Mouse (Mus musculus): ENCODE measurements at regions not wholly inside any gene's neighbourhood (a gene's known extent, or its start where the extent isn't known, plus 50 kb on each side); places are given as distances from the start of the nearest gene placed in this dataset.

DNA sequence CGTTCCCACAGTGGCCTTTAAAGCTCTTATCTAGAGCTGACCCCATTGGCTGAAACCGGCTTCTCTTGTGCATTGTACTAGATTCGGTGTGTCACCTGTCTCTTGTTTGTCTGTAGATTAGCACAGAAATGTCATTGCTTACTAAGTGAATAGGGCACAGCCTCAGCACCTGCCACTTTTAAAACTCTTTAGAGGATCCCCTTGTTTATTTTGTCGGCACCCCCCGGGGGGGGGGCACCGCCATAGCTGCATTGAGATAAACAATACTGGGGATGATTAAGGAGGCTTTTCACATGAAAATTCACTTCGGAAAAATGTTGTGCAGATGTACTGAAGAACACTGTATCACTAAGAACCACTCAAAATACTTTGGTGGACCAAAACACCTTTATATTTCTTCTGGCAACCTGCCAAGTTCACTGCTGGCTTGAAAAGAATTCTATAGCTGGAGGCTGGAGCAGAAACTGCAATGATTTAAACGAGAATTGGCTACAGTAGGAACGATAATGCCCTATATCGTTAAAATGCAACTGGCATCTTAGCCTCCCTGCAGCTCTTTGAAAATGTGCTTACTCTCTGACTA is 278.6 kb downstream of the Tox3 start:
- H3K36me3 ChIP-seq (ENCODE audit: control insufficient read depth, insufficient read depth, low read length) = no peaks in the 10 kb centered on the region
- peak overlapping the region; percentile 67 for H3K27ac ChIP-seq (ENCODE audit: low read length)
- 3% methylated on average over 10 of the region's 10 CpGs for WGBS
- peak overlapping the region; percentile 29 for H3K4me2 ChIP-seq (ENCODE audit: low read length)
- ATAC-seq = peak; percentile 70
- no peaks in the 10 kb centered on the region for H3K27me3 ChIP-seq (ENCODE audit: control insufficient read depth, insufficient read depth, low read depth, low read length)
- H3K4me1 ChIP-seq (ENCODE audit: control insufficient read depth, insufficient read depth, low read length) = peaks cover 21% of the 10 kb centered on the region
- H3K4me3 ChIP-seq (ENCODE audit: low read depth, low read length) = no peak overlapping the region
- 0 out of 2 replicates have a peak overlapping the region, but pooled peaks have one; percentile 34 for H3K9ac ChIP-seq (ENCODE audit: low read depth, low read length)
- no peaks in the 10 kb centered on the region for H3K9me3 ChIP-seq (replicated peaks; ENCODE audit: control insufficient read depth, low read length, poor library complexity, severe bottlenecking)

DNA sequence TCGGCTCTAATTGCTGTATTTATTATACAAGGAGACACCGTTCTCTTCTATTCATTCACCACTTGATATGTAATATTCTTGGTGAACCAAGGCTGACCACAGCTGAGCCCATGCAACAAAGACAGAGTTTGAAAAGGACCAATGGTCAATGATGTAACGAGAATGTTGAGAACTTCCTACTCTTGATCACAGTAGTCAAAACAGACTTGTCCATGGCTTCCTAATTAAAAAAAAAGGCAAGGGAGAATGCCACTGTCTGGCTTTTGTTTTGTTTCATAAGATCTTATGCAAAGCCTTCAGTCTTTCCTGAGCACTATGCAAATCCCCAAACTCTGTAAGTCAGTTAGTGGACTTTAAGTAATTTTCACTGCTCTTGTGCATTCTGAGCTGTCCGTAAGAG is 279.7 kb downstream of the Tox3 start:
- H3K27ac ChIP-seq (ENCODE audit: low read length) = peak overlapping the region; percentile 38; the same call in 1 of the 2 replicates
- H3K4me2 ChIP-seq (ENCODE audit: low read length) = no peak overlapping the region
- peaks cover 26% of the 10 kb centered on the region for H3K4me1 ChIP-seq (ENCODE audit: control insufficient read depth, insufficient read depth, low read length)
- no peak overlapping the region for H3K9ac ChIP-seq (ENCODE audit: low read depth, low read length)
- H3K9me3 ChIP-seq (replicated peaks; ENCODE audit: control insufficient read depth, low read length, poor library complexity, severe bottlenecking) = no peaks in the 10 kb centered on the region
- no peaks in the 10 kb centered on the region for H3K27me3 ChIP-seq (ENCODE audit: control insufficient read depth, insufficient read depth, low read depth, low read length)
- no peaks in the 10 kb centered on the region for H3K36me3 ChIP-seq (ENCODE audit: control insufficient read depth, insufficient read depth, low read length)
- H3K4me3 ChIP-seq (ENCODE audit: low read depth, low read length) = no peak overlapping the region
- 71% methylated on average over 4 of the region's 4 CpGs for WGBS
- ATAC-seq = no peak

DNA sequence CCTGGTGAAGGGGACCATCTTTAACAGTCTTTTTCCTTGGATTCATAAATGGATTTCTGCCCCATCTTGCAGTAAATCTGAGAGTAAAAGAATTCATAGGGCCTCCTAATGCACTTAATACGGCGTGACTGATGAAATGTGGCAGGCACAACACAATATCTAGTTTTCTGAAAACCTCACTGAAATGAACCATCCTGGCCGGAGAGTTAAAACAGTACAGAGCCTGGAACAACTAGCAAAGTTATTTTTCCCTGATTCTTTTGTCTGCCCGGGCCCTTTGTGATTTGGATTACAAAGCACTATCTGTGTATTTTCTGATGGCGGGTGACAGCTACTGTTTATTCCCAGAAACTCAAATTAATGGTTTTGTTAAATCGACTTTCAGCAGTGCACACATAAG is 283.8 kb downstream of the Tox3 start:
- Histone ChIP-seq H3K4me2 (ENCODE audit: low read length) (no peak overlapping the region), H3K9ac (ENCODE audit: low read depth, low read length) (no peak overlapping the region), H3K27ac (ENCODE audit: low read length) (peak overlapping the region; percentile 42), H3K27me3 (ENCODE audit: control insufficient read depth, insufficient read depth, low read depth, low read length) (no peaks in the 10 kb centered on the region), H3K4me3 (ENCODE audit: low read depth, low read length) (no peak overlapping the region), H3K36me3 (ENCODE audit: control insufficient read depth, insufficient read depth, low read length) (no peaks in the 10 kb centered on the region), H3K4me1 (ENCODE audit: control insufficient read depth, insufficient read depth, low read length) (peaks cover 14% of the 10 kb centered on the region), H3K9me3 (replicated peaks; ENCODE audit: control insufficient read depth, low read length, poor library complexity, severe bottlenecking) (no peaks in the 10 kb centered on the region)
- WGBS = 16% methylated on average over 6 of the region's 6 CpGs
- no peak for ATAC-seq

GRCm38 (mm10) chr8:90063291-90063690 is 284.9 kb downstream of the Tox3 start:
- no peak overlapping the region for H3K4me3 ChIP-seq (ENCODE audit: low read depth, low read length)
- 100% methylated on average over 1 of the region's 1 CpGs for WGBS
- no peaks in the 10 kb centered on the region for H3K36me3 ChIP-seq (ENCODE audit: control insufficient read depth, insufficient read depth, low read length)
- no peak overlapping the region for H3K27ac ChIP-seq (ENCODE audit: low read length)
- H3K4me1 ChIP-seq (ENCODE audit: control insufficient read depth, insufficient read depth, low read length) = peaks cover 9% of the 10 kb centered on the region
- H3K27me3 ChIP-seq (ENCODE audit: control insufficient read depth, insufficient read depth, low read depth, low read length) = no peaks in the 10 kb centered on the region
- H3K4me2 ChIP-seq (ENCODE audit: low read length) = no peak overlapping the region
- no peak overlapping the region for H3K9ac ChIP-seq (ENCODE audit: low read depth, low read length)
- H3K9me3 ChIP-seq (replicated peaks; ENCODE audit: control insufficient read depth, low read length, poor library complexity, severe bottlenecking) = no peaks in the 10 kb centered on the region
- no peak for ATAC-seq

GRCm38 (mm10) chr8:90058631-90059166 is 289.4 kb downstream of the Tox3 start:
- Histone ChIP-seq H3K36me3 (ENCODE audit: control insufficient read depth, insufficient read depth, low read length) (no peaks in the 10 kb centered on the region), H3K4me3 (ENCODE audit: low read depth, low read length) (no peak overlapping the region), H3K9me3 (replicated peaks; ENCODE audit: control insufficient read depth, low read length, poor library complexity, severe bottlenecking) (no peaks in the 10 kb centered on the region), H3K27ac (ENCODE audit: low read length) (peak overlapping the region; percentile 34; the same call in 1 of the 2 replicates), H3K27me3 (ENCODE audit: control insufficient read depth, insufficient read depth, low read depth, low read length) (no peaks in the 10 kb centered on the region), H3K9ac (ENCODE audit: low read depth, low read length) (no peak overlapping the region), H3K4me1 (ENCODE audit: control insufficient read depth, insufficient read depth, low read length) (no peaks in the 10 kb centered on the region), H3K4me2 (ENCODE audit: low read length) (no peak overlapping the region)
- no peak for ATAC-seq
- WGBS = 60% methylated on average over 9 of the region's 9 CpGs

GRCm38 (mm10) chr8:90056331-90056730 is 291.8 kb downstream of the Tox3 start:
- 92% methylated on average over 1 of the region's 1 CpGs for WGBS
- Histone ChIP-seq H3K4me3 (ENCODE audit: low read depth, low read length) (no peak overlapping the region), H3K9me3 (replicated peaks; ENCODE audit: control insufficient read depth, low read length, poor library complexity, severe bottlenecking) (no peaks in the 10 kb centered on the region), H3K4me2 (ENCODE audit: low read length) (no peak overlapping the region), H3K9ac (ENCODE audit: low read depth, low read length) (no peak overlapping the region), H3K36me3 (ENCODE audit: control insufficient read depth, insufficient read depth, low read length) (no peaks in the 10 kb centered on the region), H3K4me1 (ENCODE audit: control insufficient read depth, insufficient read depth, low read length) (no peaks in the 10 kb centered on the region), H3K27me3 (ENCODE audit: control insufficient read depth, insufficient read depth, low read depth, low read length) (no peaks in the 10 kb centered on the region), H3K27ac (ENCODE audit: low read length) (no peak overlapping the region)
- no peak for ATAC-seq

GRCm38 (mm10) chr8:90046779-90047178 is 301.4 kb downstream of the Tox3 start:
- WGBS = 46% methylated on average over 9 of the region's 9 CpGs
- H3K36me3 ChIP-seq (ENCODE audit: control insufficient read depth, insufficient read depth, low read length) = no peaks in the 10 kb centered on the region
- H3K27me3 ChIP-seq (ENCODE audit: control insufficient read depth, insufficient read depth, low read depth, low read length) = no peaks in the 10 kb centered on the region

DNA sequence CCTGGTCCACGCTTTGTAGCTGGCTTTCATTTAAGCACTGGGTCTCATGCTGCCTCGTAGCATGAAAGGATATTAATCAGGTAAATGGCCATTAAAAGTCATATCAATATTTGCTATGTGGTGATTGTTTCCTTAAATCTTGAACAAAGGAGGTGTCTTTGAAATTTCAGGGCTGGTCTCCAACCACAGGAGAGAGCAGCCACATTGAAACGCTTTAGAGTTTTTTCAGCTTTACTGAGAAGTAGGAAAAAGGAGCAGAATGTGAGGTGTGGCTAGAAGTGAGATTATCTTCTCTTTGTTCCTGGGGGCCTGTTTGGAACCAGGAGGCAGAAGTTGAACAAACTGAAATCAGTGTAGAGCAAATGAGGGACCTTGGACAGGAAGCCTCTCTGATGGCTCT is 311.7 kb downstream of the Tox3 start:
- no peaks in the 10 kb centered on the region for H3K4me1 ChIP-seq (ENCODE audit: control insufficient read depth, insufficient read depth, low read length)
- H3K27me3 ChIP-seq (ENCODE audit: control insufficient read depth, insufficient read depth, low read depth, low read length) = no peaks in the 10 kb centered on the region
- no peak overlapping the region for H3K9ac ChIP-seq (ENCODE audit: low read depth, low read length)
- H3K27ac ChIP-seq (ENCODE audit: low read length) = 0 out of 2 replicates have a peak overlapping the region, but pooled peaks have one; percentile 1
- 0 out of 2 replicates have a peak, but pooled peaks cover 3% of the 10 kb centered on the region for H3K9me3 ChIP-seq (replicated peaks; ENCODE audit: control insufficient read depth, low read length, poor library complexity, severe bottlenecking)
- no peak overlapping the region for H3K4me3 ChIP-seq (ENCODE audit: low read depth, low read length)
- H3K36me3 ChIP-seq (ENCODE audit: control insufficient read depth, insufficient read depth, low read length) = no peaks in the 10 kb centered on the region
- H3K4me2 ChIP-seq (ENCODE audit: low read length) = no peak overlapping the region
- 54% methylated on average over 3 of the region's 3 CpGs for WGBS
- no peak for ATAC-seq

More at GRCm38 (mm10) chr8:90046779-90047178, 301.4 kb downstream of the Tox3 start:
- Histone ChIP-seq H3K27ac (ENCODE audit: low read length) (no peak overlapping the region), H3K4me3 (ENCODE audit: low read depth, low read length) (no peak overlapping the region), H3K9me3 (replicated peaks; ENCODE audit: control insufficient read depth, low read length, poor library complexity, severe bottlenecking) (no peaks in the 10 kb centered on the region), H3K4me2 (ENCODE audit: low read length) (no peak overlapping the region), H3K4me1 (ENCODE audit: control insufficient read depth, insufficient read depth, low read length) (no peaks in the 10 kb centered on the region), H3K9ac (ENCODE audit: low read depth, low read length) (no peak overlapping the region)
- no peak for ATAC-seq

GRCm38 (mm10) chr8:90032572-90032971 is 315.6 kb downstream of the Tox3 start:
- ATAC-seq = no peak

More at GRCm38 (mm10) chr8:90032572-90032971, 315.6 kb downstream of the Tox3 start:
- no peak overlapping the region for H3K9ac ChIP-seq (ENCODE audit: low read depth, low read length)
- H3K36me3 ChIP-seq (ENCODE audit: control insufficient read depth, insufficient read depth, low read length) = no peaks in the 10 kb centered on the region
- H3K27ac ChIP-seq (ENCODE audit: low read length) = no peak overlapping the region
- no peaks in the 10 kb centered on the region for H3K27me3 ChIP-seq (ENCODE audit: control insufficient read depth, insufficient read depth, low read depth, low read length)
- H3K9me3 ChIP-seq (replicated peaks; ENCODE audit: control insufficient read depth, low read length, poor library complexity, severe bottlenecking) = 0 out of 2 replicates have a peak, but pooled peaks cover 2% of the 10 kb centered on the region
- H3K4me2 ChIP-seq (ENCODE audit: low read length) = no peak overlapping the region
- WGBS = 93% methylated on average over 4 of the region's 4 CpGs
- no peaks in the 10 kb centered on the region for H3K4me1 ChIP-seq (ENCODE audit: control insufficient read depth, insufficient read depth, low read length)
- no peak overlapping the region for H3K4me3 ChIP-seq (ENCODE audit: low read depth, low read length)
